In the genomic region with DNA sequence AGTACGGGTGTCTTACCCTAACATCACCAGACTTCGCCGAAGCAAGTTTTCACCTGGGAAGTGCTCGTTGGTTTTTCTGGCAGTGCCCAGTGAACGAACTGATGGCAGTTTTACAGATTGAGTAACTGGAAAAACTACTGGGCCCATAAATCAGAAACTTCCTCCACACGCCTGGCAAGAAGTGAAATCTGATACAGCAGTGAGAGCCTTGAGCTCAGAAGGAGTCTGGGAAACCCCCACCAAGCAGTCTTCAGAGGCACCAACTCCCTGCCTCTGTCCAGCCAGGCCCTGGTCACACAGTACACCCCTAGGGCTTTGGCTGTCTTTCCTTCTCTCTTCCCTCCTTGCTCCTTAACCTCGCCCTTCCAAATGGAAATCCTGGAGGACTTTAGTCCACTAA, we compare ENCODE assay signal across 9 mouse cellular contexts. TPM values are rescaled to one million over a fixed set of nuclear protein-coding genes. Genes with fewer than 3 reads are reported as not detected.
DNase-seq lines count a peak whose midpoint lies in the region.
"Had no signal": no experiment of that assay in that cellular context is flagged by ENCODE, and none has a peak within 500 bp of the region (broad histone marks: within the 10 kb centered on the region; RNA-seq: fewer than 3 reads in every experiment).

No protein-coding gene starts in this region.

- peak; percentile 36 for DNase-seq in gastrocnemius, postnatal 25 days
- no peak for DNase-seq in gastrocnemius, postnatal 36 days
- peak; percentile 5 for DNase-seq in c-Kit-positive CD71-negative TER-119-negative erythroid progenitor cells, embryonic 14.5 days (ENCODE audit: low read depth)
- DNase-seq in kidney, adult 11 months: peak; percentile 19
- peak; percentile 78 for DNase-seq in mesoderm, embryonic 11.5 days (ENCODE audit: low read depth, low spot score)
- no peak for DNase-seq in thymus, postnatal 14 days
- DNase-seq in cerebellum, adult 18-20 months: no peak
- no peak for DNase-seq in left cerebral cortex, postnatal 10 days (ENCODE audit: extremely low spot score in 1 of 2, low spot score in 2 of 2)
- DNase-seq: thymus, postnatal 4 days had no signal

- intact Hi-C loops in gastrocnemius, postnatal 36 days (cut with DNase I): no loop called here
- intact Hi-C loops in left cerebral cortex, postnatal 10 days (cut with DNase I): no loop called here

RNA-seq across cellular contexts. Expression of a gene that starts 28.9 kb away (rescaled TPM):
- 1 to 10 TPM; 1.3 to 1.6 TPM for total RNA-seq in gastrocnemius, postnatal 25 days (2021)
- 1 to 10 TPM in 1 of 2 experiments, under 1 TPM in 1; 0.48 to 1.5 TPM for total RNA-seq in gastrocnemius, postnatal 36 days (2021)
- 1 to 10 TPM; 1.4 to 2.0 TPM for total RNA-seq in left cerebral cortex, postnatal 10 days (2021)

Comparison
In these comparisons a context has a peak if more than half of its experiments do, and no peak if none do; other contexts are left out.
1. DNase-seq: peak in gastrocnemius, postnatal 25 days (single experiment), c-Kit-positive CD71-negative TER-119-negative erythroid progenitor cells, embryonic 14.5 days (single experiment), kidney, adult 11 months (single experiment) and mesoderm, embryonic 11.5 days (single experiment); none in gastrocnemius, postnatal 36 days (0 of 2), thymus, postnatal 14 days (single experiment), cerebellum, adult 18-20 months (0 of 2) and left cerebral cortex, postnatal 10 days (0 of 2).